Mouse (Mus musculus): ENCODE results near the gene Myh3. TPM values are rescaled to one million over a fixed set of nuclear protein-coding genes. Genes with fewer than 3 reads are reported as not detected.

The Myh3 gene
- polyA plus RNA-seq, 1 experiment from 2014 or later: 0.56 TPM

DNA sequence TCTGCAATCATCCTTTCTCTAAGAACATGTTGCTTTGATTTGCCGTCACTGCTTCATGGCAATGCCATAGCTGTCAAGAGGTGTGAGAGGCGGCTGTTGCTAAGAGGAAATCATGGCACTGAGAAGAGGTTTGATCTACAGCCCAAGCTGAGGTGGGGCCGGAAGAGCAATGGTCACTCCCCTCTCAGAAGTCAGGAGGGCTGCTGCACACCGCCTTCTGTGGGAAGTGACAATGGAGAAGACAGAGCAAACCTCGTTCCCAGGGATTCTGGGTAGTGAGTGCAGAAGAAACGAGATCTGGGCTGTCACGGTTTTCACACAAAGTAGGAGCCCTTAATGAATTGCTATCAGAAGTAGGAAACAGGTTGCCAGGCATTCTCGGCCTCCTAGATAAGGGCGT lies 25.2 kb downstream of the Myh3 start:
- Histone ChIP-seq H3K4me2 (no peak overlapping the region), H3K27me3 (ENCODE audit: control insufficient read depth, insufficient read depth, low read length) (peaks cover 11% of the 10 kb centered on the region), H3K36me3 (ENCODE audit: control insufficient read depth, insufficient read depth, low read length) (no peaks in the 10 kb centered on the region), H3K9ac (ENCODE audit: low read depth, low read length) (no peak overlapping the region), H3K4me1 (ENCODE audit: control insufficient read depth, insufficient read depth, low read length) (peaks cover 13% of the 10 kb centered on the region), H3K4me3 (ENCODE audit: low read depth, low read length) (no peak overlapping the region), H3K9me3 (replicated peaks; ENCODE audit: control insufficient read depth, low read length) (no peaks in the 10 kb centered on the region), H3K27ac (ENCODE audit: low read depth, low read length) (no peak overlapping the region)
- ATAC-seq (replicated peaks; ENCODE audit: insufficient number of reproducible peaks, low FRiP score, low TSS enrichment): no peak
- 70% methylated on average over 9 of the region's 9 CpGs for WGBS (ENCODE audit: insufficient replicate concordance)

GRCm38 (mm10) chr11:67104242-67104641 lies 26.1 kb downstream of the Myh3 start:
- Histone ChIP-seq H3K4me3 (ENCODE audit: low read depth, low read length) (no peak overlapping the region), H3K4me1 (ENCODE audit: control insufficient read depth, insufficient read depth, low read length) (peaks cover 13% of the 10 kb centered on the region), H3K27me3 (ENCODE audit: control insufficient read depth, insufficient read depth, low read length) (peaks cover 5% of the 10 kb centered on the region), H3K9ac (ENCODE audit: low read depth, low read length) (peak overlapping the region; percentile 4; the same call in 1 of the 2 replicates), H3K36me3 (ENCODE audit: control insufficient read depth, insufficient read depth, low read length) (no peaks in the 10 kb centered on the region), H3K9me3 (replicated peaks; ENCODE audit: control insufficient read depth, low read length) (no peaks in the 10 kb centered on the region), H3K27ac (ENCODE audit: low read depth, low read length) (peak overlapping the region; percentile 35; the same call in 1 of the 2 replicates), H3K4me2 (no peak overlapping the region)
- no peak for ATAC-seq (replicated peaks; ENCODE audit: insufficient number of reproducible peaks, low FRiP score, low TSS enrichment)
- WGBS (ENCODE audit: insufficient replicate concordance): 71% methylated on average over 1 of the region's 1 CpGs

DNA sequence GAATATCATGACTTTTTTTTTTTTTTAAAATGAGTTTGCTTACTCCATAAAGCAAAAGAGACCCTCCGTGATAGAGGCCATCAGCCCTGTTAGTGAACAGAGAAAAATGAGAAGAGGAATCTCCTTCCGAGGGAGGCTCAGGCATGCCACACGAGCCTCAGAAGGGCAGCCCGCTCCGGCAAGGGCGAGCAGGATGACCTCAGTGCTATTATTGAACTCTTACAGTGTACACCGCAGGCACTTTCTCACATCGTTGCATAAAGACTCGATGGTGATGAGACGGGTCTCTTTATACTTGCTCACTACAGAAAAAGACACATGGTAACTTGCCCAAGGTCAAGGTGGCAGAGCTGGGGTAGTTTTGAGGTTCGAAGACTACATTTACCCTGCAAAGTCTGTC lies 26.6 kb downstream of the Myh3 start:
- Histone ChIP-seq H3K27ac (ENCODE audit: low read depth, low read length) (peak overlapping the region; percentile 42; the same call in 1 of the 2 replicates), H3K9ac (ENCODE audit: low read depth, low read length) (peak overlapping the region; percentile 4; the same call in 1 of the 2 replicates)
- ATAC-seq (replicated peaks; ENCODE audit: insufficient number of reproducible peaks, low FRiP score, low TSS enrichment): no peak

DNA sequence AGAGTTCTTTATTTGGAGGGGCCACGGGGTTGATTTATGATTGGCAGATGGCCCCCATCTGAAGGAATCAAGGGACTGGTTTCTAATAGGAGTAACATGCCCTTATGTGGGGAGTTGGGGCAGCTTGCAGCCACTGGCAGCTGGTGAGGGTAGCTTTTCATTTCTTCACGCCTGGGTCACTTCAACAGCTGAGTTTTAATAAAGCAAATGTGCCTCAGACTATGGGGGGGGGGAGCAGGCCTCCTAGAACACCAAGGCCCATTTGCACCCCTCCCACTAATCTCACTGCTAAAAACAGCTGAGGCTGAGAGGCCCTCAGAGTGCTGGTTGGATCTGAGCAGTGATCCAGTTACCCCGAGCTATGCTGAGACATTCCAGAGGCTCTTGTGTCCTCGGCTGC lies 27.6 kb downstream of the Myh3 start:
- no peaks in the 10 kb centered on the region for H3K36me3 ChIP-seq (ENCODE audit: control insufficient read depth, insufficient read depth, low read length)
- H3K4me1 ChIP-seq (ENCODE audit: control insufficient read depth, insufficient read depth, low read length): peaks cover 13% of the 10 kb centered on the region
- H3K4me3 ChIP-seq (ENCODE audit: low read depth, low read length): no peak overlapping the region
- H3K27me3 ChIP-seq (ENCODE audit: control insufficient read depth, insufficient read depth, low read length): 0 out of 2 replicates have a peak, but pooled peaks cover 3% of the 10 kb centered on the region
- no peaks in the 10 kb centered on the region for H3K9me3 ChIP-seq (replicated peaks; ENCODE audit: control insufficient read depth, low read length)
- H3K4me2 ChIP-seq: no peak overlapping the region
- no peak for ATAC-seq (replicated peaks; ENCODE audit: insufficient number of reproducible peaks, low FRiP score, low TSS enrichment)
- 43% methylated on average over 4 of the region's 4 CpGs for WGBS (ENCODE audit: insufficient replicate concordance)
- no peak overlapping the region for H3K9ac ChIP-seq (ENCODE audit: low read depth, low read length)
- peak overlapping the region; percentile 29; the same call in 1 of the 2 replicates for H3K27ac ChIP-seq (ENCODE audit: low read depth, low read length)

More for the DNA sequence above, 26.6 kb downstream of the Myh3 start:
- H3K9me3 ChIP-seq (replicated peaks; ENCODE audit: control insufficient read depth, low read length): no peaks in the 10 kb centered on the region
- H3K4me1 ChIP-seq (ENCODE audit: control insufficient read depth, insufficient read depth, low read length): peaks cover 13% of the 10 kb centered on the region
- WGBS (ENCODE audit: insufficient replicate concordance): 39% methylated on average over 11 of the region's 11 CpGs
- H3K36me3 ChIP-seq (ENCODE audit: control insufficient read depth, insufficient read depth, low read length): no peaks in the 10 kb centered on the region
- H3K27me3 ChIP-seq (ENCODE audit: control insufficient read depth, insufficient read depth, low read length): no peaks in the 10 kb centered on the region; the same call in 1 of the 2 replicates
- H3K4me3 ChIP-seq (ENCODE audit: low read depth, low read length): no peak overlapping the region
- no peak overlapping the region for H3K4me2 ChIP-seq

- Histone ChIP-seq H3K27me3 (ENCODE audit: control insufficient read depth, insufficient read depth, low read length) (peaks cover 3% of the 10 kb centered on the region; the same call in 1 of the 2 replicates), H3K27ac (ENCODE audit: low read depth, low read length) (no peak overlapping the region), H3K9ac (ENCODE audit: low read depth, low read length) (no peak overlapping the region), H3K4me3 (ENCODE audit: low read depth, low read length) (no peak overlapping the region), H3K4me2 (no peak overlapping the region), H3K9me3 (replicated peaks; ENCODE audit: control insufficient read depth, low read length) (no peaks in the 10 kb centered on the region), H3K36me3 (ENCODE audit: control insufficient read depth, insufficient read depth, low read length) (no peaks in the 10 kb centered on the region), H3K4me1 (ENCODE audit: control insufficient read depth, insufficient read depth, low read length) (peaks cover 13% of the 10 kb centered on the region)
- WGBS (ENCODE audit: insufficient replicate concordance): 81% methylated on average over 10 of the region's 10 CpGs
- no peak for ATAC-seq (replicated peaks; ENCODE audit: insufficient number of reproducible peaks, low FRiP score, low TSS enrichment)
Measured at GRCm38 (mm10) chr11:67106973-67107372, 28.9 kb downstream of the Myh3 start.

DNA sequence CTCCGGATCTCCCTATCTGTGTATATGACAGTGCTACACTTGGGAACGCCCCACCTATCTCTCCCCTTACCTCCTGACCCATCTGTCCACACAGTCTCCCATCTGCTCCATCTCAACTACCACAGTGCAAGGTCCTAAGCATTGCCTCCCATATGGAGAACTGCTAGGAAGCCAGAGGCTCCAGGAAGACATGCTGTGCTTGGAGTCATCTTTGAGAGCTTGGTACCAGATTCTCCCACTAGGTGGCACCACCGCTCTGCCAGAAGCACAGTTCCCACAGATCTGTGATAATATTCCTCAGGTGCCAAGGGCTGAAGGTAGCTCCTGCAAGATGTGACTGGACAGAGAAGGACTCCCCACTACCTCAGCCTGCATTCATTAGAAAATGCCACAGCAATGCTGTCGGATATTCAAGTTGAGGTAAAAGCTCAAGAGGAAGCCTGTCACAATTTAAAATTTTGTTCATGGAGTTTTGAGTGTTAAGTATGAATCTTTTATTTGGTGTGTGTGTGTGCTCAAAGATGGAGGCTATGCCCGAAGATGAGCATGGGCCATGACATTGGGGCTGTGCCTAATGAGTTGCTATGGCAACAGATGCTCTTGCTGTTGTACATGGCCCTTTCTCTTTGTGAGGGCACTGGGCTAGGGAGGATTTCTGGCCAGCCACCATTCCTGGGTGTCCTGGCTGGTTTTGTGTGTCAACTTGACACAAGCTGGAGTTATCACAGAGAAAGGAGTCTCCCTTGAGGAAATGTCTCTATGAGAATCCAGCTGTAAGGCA lies 32.3 kb downstream of the Myh3 start:
- WGBS (ENCODE audit: insufficient replicate concordance): 34% methylated on average over 5 of the region's 5 CpGs
- Histone ChIP-seq H3K4me3 (ENCODE audit: low read depth, low read length) (no peak overlapping the region), H3K27me3 (ENCODE audit: control insufficient read depth, insufficient read depth, low read length) (peaks cover 3% of the 10 kb centered on the region; the same call in 1 of the 2 replicates), H3K4me2 (no peak overlapping the region), H3K27ac (ENCODE audit: low read depth, low read length) (no peak overlapping the region), H3K36me3 (ENCODE audit: control insufficient read depth, insufficient read depth, low read length) (no peaks in the 10 kb centered on the region), H3K9ac (ENCODE audit: low read depth, low read length) (no peak overlapping the region), H3K9me3 (replicated peaks; ENCODE audit: control insufficient read depth, low read length) (no peaks in the 10 kb centered on the region), H3K4me1 (ENCODE audit: control insufficient read depth, insufficient read depth, low read length) (peaks cover 9% of the 10 kb centered on the region; the same call in 1 of the 2 replicates)
- ATAC-seq (replicated peaks; ENCODE audit: insufficient number of reproducible peaks, low FRiP score, low TSS enrichment): no peak

DNA sequence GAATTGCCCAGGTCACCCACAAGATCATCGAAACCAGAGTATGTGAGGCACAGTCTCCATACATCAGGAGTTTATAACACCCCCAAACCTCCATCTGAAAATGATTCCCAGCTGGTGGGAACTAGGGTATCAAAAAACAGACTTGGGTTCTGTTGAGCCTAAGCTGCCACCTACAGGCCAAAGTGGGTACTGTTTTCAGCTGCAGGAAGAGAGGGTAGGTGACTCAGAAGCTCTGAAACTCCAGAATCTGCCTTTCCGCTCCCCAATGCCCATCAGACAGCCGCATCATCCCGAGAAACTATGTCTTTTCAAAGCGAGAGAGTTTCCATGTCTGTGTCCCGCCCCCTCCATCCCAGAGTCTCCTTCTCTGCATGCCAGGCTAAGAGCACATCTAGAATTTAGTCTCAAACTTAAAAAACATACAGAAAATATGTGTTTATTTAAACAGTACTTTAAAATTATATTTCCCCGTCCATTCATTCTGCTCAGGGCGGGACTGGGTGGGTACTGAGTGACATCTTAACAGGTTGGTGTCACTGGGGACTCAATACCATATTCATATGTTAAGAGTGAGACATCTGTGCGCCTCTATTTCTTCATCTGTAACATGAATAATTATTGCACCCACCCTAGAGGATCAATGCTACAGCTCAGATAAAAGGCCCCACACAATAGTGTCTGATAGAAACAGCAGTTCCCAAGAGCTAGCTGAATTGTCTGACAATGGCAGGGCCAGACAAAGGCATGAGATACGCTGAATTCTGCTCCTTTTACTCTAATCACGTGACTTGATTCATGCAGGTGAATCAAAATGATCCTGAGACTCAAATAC lies 34.1 kb downstream of the Myh3 start:
- Histone ChIP-seq H3K4me1 (ENCODE audit: control insufficient read depth, insufficient read depth, low read length) (no peaks in the 10 kb centered on the region), H3K4me3 (ENCODE audit: low read depth, low read length) (no peak overlapping the region), H3K9me3 (replicated peaks; ENCODE audit: control insufficient read depth, low read length) (no peaks in the 10 kb centered on the region), H3K36me3 (ENCODE audit: control insufficient read depth, insufficient read depth, low read length) (no peaks in the 10 kb centered on the region), H3K27me3 (ENCODE audit: control insufficient read depth, insufficient read depth, low read length) (peaks cover 3% of the 10 kb centered on the region; the same call in 1 of the 2 replicates), H3K9ac (ENCODE audit: low read depth, low read length) (no peak overlapping the region), H3K27ac (ENCODE audit: low read depth, low read length) (no peak overlapping the region), H3K4me2 (no peak overlapping the region)
- ATAC-seq (replicated peaks; ENCODE audit: insufficient number of reproducible peaks, low FRiP score, low TSS enrichment): no peak
- 28% methylated on average over 11 of the region's 11 CpGs for WGBS (ENCODE audit: insufficient replicate concordance)

- Histone ChIP-seq H3K36me3 (ENCODE audit: control insufficient read depth, insufficient read depth, low read length) (no peaks in the 10 kb centered on the region), H3K27me3 (ENCODE audit: control insufficient read depth, insufficient read depth, low read length) (peaks cover 3% of the 10 kb centered on the region; the same call in 1 of the 2 replicates), H3K27ac (ENCODE audit: low read depth, low read length) (no peak overlapping the region), H3K9ac (ENCODE audit: low read depth, low read length) (no peak overlapping the region), H3K4me3 (ENCODE audit: low read depth, low read length) (no peak overlapping the region), H3K4me2 (no peak overlapping the region), H3K4me1 (ENCODE audit: control insufficient read depth, insufficient read depth, low read length) (no peaks in the 10 kb centered on the region), H3K9me3 (replicated peaks; ENCODE audit: control insufficient read depth, low read length) (no peaks in the 10 kb centered on the region)
- no peak for ATAC-seq (replicated peaks; ENCODE audit: insufficient number of reproducible peaks, low FRiP score, low TSS enrichment)
- WGBS (ENCODE audit: insufficient replicate concordance): 42% methylated on average over 11 of the region's 11 CpGs
Measured at GRCm38 (mm10) chr11:67112851-67113202, 34.7 kb downstream of the Myh3 start.

Data from heart, embryonic 11.5 days (tissue).